Mouse (Mus musculus) neural tube, embryonic 11.5 days (tissue): ENCODE data around the gene Pard3. TPM values are rescaled to one million over a fixed set of nuclear protein-coding genes. Genes with fewer than 3 reads are reported as not detected.

Source experiments
- ATAC-seq: fragments of 200-750 bp; cut with Nextera tagmentation; 2 replicates; pipeline ENCODE4 v1.8.0; 2017; ENCODE audit warnings: moderate number of reproducible peaks, mild to moderate bottlenecking, moderate TSS enrichment, moderate library complexity; ENCODE audit not compliant: insufficient read depth, low FRiP score, low TSS enrichment
- DNase-seq: peaks from one replicate; pipeline ENCODE4 v3.0.0-alpha.2; 2015; ENCODE audit warnings: low spot score
- H3K27ac ChIP-seq: fragments of 300-500 bp; sonication (generic); 2 replicates; pipeline ENCODE4 v1.5.1; 2014; ENCODE audit warnings: low read depth, mild to moderate bottlenecking, low read length
- H3K27me3 ChIP-seq: fragments of 300-500 bp; sonication (generic); 2 replicates; pipeline ENCODE4 v1.6.1; 2014; ENCODE audit warnings: mild to moderate bottlenecking, low read length, mixed read lengths; ENCODE audit not compliant: control insufficient read depth, insufficient read depth
- H3K36me3 ChIP-seq: fragments of 300-500 bp; sonication (generic); 2 replicates; pipeline ENCODE4 v1.6.1; 2014; ENCODE audit warnings: mild to moderate bottlenecking, low read length, moderate library complexity, mixed read lengths; ENCODE audit not compliant: control insufficient read depth, insufficient read depth
- H3K4me1 ChIP-seq: fragments of 300-500 bp; sonication (generic); 2 replicates; pipeline ENCODE4 v1.6.1; 2014; ENCODE audit warnings: low read length, mixed read lengths; ENCODE audit not compliant: control insufficient read depth, insufficient read depth
- H3K4me2 ChIP-seq: fragments of 300-500 bp; sonication (generic); 2 replicates; pipeline ENCODE4 v1.6.1; 2014; ENCODE audit warnings: low read depth, mild to moderate bottlenecking, moderate library complexity
- H3K4me3 ChIP-seq: fragments of 300-500 bp; sonication (generic); 2 replicates; pipeline ENCODE4 v1.5.1; 2014; ENCODE audit warnings: low read depth, low read length
- H3K9ac ChIP-seq: fragments of 300-500 bp; sonication (generic); 2 replicates; pipeline ENCODE4 v1.6.1; 2014; ENCODE audit warnings: mild to moderate bottlenecking, low read length
- H3K9me3 ChIP-seq: fragments of 300-500 bp; sonication (generic); 2 replicates; pipeline ENCODE4 v1.6.1; 2016; ENCODE audit warnings: low read length; ENCODE audit not compliant: control insufficient read depth
- WGBS: fragments of 180-500 bp; shearing (Covaris S2); extraction: QIAGEN DNeasy Blood & Tissue Kit; methylation state at CpG from one replicate; pipeline ENCODE4 v1.1.7; 2014; 5-methylcytosine and 5-hydroxymethylcytosine counted together
- polyA plus RNA-seq: library from polyadenylated mRNA; unstranded; fragments of >200 nt; fragmentation: Nextera tagmentation; extraction: Ambion mirVana; gene quantifications from 2 replicates; pipeline ENCODE4 v1.2.1, GENCODE M21; 2014

Pard3 gene
- polyA plus RNA-seq, 1 experiment from 2014 or later: 37.5 TPM

GRCm38 (mm10) chr8:127514810-127515735, 451.4 kb downstream of the Pard3 start:
- Histone ChIP-seq H3K9ac (no peak overlapping the region), H3K4me1 (no peaks in the 10 kb centered on the region; the same call in 1 of the 2 replicates), H3K9me3 (no peaks in the 10 kb centered on the region), H3K27ac (no peak overlapping the region), H3K4me2 (no peak overlapping the region), H3K4me3 (no peak overlapping the region), H3K36me3 (no peaks in the 10 kb centered on the region), H3K27me3 (no peaks in the 10 kb centered on the region)
- DNase-seq (no peak), ATAC-seq (no peak)
- WGBS: 78% methylated on average over 7 of the region's 7 CpGs

- WGBS: 75% methylated on average over 2 of the region's 2 CpGs
- Histone ChIP-seq H3K4me1 (no peaks in the 10 kb centered on the region; the same call in 1 of the 2 replicates), H3K9me3 (no peaks in the 10 kb centered on the region)
These were observed 452.4 kb downstream of the Pard3 start for GRCm38 (mm10) chr8:127516043-127516442.

GRCm38 (mm10) chr8:127525673-127526072, 462.0 kb downstream of the Pard3 start:
- Histone ChIP-seq H3K27ac (no peak overlapping the region), H3K4me2 (no peak overlapping the region), H3K36me3 (no peaks in the 10 kb centered on the region), H3K4me1 (no peaks in the 10 kb centered on the region), H3K9me3 (no peaks in the 10 kb centered on the region), H3K4me3 (no peak overlapping the region), H3K9ac (no peak overlapping the region), H3K27me3 (no peaks in the 10 kb centered on the region)
- WGBS: 87% methylated on average over 4 of the region's 4 CpGs
- DNase-seq (no peak), ATAC-seq (no peak)

More at GRCm38 (mm10) chr8:127516043-127516442, 452.4 kb downstream of the Pard3 start:
- no peaks in the 10 kb centered on the region for H3K36me3 ChIP-seq
- H3K27me3 ChIP-seq: no peaks in the 10 kb centered on the region
- H3K27ac ChIP-seq: no peak overlapping the region
- ATAC-seq (no peak), DNase-seq (no peak)
- H3K9ac ChIP-seq: no peak overlapping the region
- H3K4me3 ChIP-seq: no peak overlapping the region
- no peak overlapping the region for H3K4me2 ChIP-seq

GRCm38 (mm10) chr8:127528315-127528714, 464.6 kb downstream of the Pard3 start:
- Histone ChIP-seq H3K27me3 (no peaks in the 10 kb centered on the region), H3K4me2 (no peak overlapping the region), H3K9ac (no peak overlapping the region), H3K4me3 (no peak overlapping the region), H3K4me1 (no peaks in the 10 kb centered on the region), H3K9me3 (no peaks in the 10 kb centered on the region), H3K36me3 (no peaks in the 10 kb centered on the region), H3K27ac (no peak overlapping the region)
- no peak for DNase-seq
- 98% methylated on average over 2 of the region's 2 CpGs for WGBS
- ATAC-seq: no peak

- H3K27me3 ChIP-seq: no peaks in the 10 kb centered on the region
- no peak overlapping the region for H3K4me2 ChIP-seq
- WGBS: 88% methylated on average over 2 of the region's 2 CpGs
- DNase-seq: no peak
- H3K9me3 ChIP-seq: no peaks in the 10 kb centered on the region
- ATAC-seq: no peak
- H3K4me1 ChIP-seq: no peaks in the 10 kb centered on the region
- no peak overlapping the region for H3K9ac ChIP-seq
- H3K27ac ChIP-seq: no peak overlapping the region
- no peak overlapping the region for H3K4me3 ChIP-seq
- no peaks in the 10 kb centered on the region for H3K36me3 ChIP-seq
These were observed 466.1 kb downstream of the Pard3 start for GRCm38 (mm10) chr8:127529746-127530145.

GRCm38 (mm10) chr8:127531866-127532265, 468.2 kb downstream of the Pard3 start:
- no peaks in the 10 kb centered on the region for H3K9me3 ChIP-seq
- H3K27ac ChIP-seq: no peak overlapping the region
- H3K4me2 ChIP-seq: no peak overlapping the region
- no peaks in the 10 kb centered on the region for H3K27me3 ChIP-seq
- H3K4me1 ChIP-seq: no peaks in the 10 kb centered on the region
- H3K9ac ChIP-seq: no peak overlapping the region
- H3K4me3 ChIP-seq: no peak overlapping the region
- DNase-seq: no peak
- no peaks in the 10 kb centered on the region for H3K36me3 ChIP-seq
- 89% methylated on average over 3 of the region's 3 CpGs for WGBS
- ATAC-seq: no peak

GRCm38 (mm10) chr8:127534789-127535188, 471.1 kb downstream of the Pard3 start:
- 74% methylated on average over 3 of the region's 3 CpGs for WGBS
- H3K27ac ChIP-seq: no peak overlapping the region
- no peak for DNase-seq
- no peak overlapping the region for H3K4me2 ChIP-seq
- no peak for ATAC-seq
- no peaks in the 10 kb centered on the region for H3K4me1 ChIP-seq
- H3K9me3 ChIP-seq: no peaks in the 10 kb centered on the region
- H3K9ac ChIP-seq: no peak overlapping the region
- H3K36me3 ChIP-seq: no peaks in the 10 kb centered on the region
- H3K27me3 ChIP-seq: no peaks in the 10 kb centered on the region
- H3K4me3 ChIP-seq: no peak overlapping the region

GRCm38 (mm10) chr8:127535192-127535845, 471.6 kb downstream of the Pard3 start:
- Histone ChIP-seq H3K27me3 (no peaks in the 10 kb centered on the region), H3K4me2 (no peak overlapping the region), H3K4me3 (no peak overlapping the region), H3K4me1 (no peaks in the 10 kb centered on the region), H3K9ac (no peak overlapping the region), H3K9me3 (no peaks in the 10 kb centered on the region), H3K36me3 (no peaks in the 10 kb centered on the region), H3K27ac (no peak overlapping the region)
- WGBS: 79% methylated on average over 8 of the region's 8 CpGs
- DNase-seq (no peak), ATAC-seq (no peak)
